Mouse (Mus musculus): ENCODE results near the gene Ankub1. TPM values are rescaled to one million over a fixed set of nuclear protein-coding genes. Genes with fewer than 3 reads are reported as not detected.

Gene Ankub1
- under 1 TPM in 1 of 2 experiments, not detected in 1; 0.14 TPM for total RNA-seq (2021)
- long read RNA-seq, experiment 1 = 0 reads
- long read RNA-seq, experiment 2 = 0 reads

DNA sequence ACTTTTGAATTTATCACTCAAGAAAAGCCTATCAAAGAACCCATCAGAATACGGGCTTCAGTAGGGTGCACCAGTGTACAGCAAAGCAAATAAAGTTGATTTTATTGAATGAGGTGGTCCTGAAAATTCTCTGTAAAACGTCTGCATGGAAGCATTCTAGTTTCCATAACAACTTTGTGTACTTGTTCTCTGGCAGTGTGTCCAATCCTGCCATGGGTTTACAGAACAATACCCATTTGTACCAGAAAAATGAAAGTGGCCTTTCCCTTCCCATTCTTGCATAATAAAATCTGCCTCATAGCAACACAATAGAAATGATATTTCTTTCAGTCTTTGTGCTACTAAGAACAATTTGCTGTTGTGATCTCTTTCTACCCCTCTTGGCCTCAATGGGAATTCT, at the start of gene Ankub1:
TSS of gene Ankub1 (minus strand) at position 81 of the 400 bp plus-strand sequence.
- DNase-seq (ENCODE audit: low spot score in 2 of 2) = no peak

DNA sequence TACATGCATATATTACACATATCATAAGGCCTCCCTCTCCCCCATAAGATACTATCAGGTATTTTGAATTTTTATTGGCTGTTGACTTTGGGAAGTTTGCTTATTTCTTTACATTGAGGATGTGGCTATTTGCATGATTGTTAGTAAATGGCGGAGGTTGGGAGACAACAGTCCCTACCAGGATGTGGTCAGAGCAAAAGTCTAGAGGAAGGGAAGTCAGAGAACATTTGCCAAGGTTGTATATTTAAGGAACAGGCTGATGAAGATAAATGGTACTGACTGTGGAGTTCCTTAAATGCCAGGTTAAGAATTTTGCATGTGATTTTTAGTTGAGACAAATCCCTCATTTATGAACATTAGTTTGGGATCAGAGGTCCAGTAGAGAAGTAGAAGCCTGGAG, 47.2 kb upstream of the Ankub1 start:
- DNase-seq (ENCODE audit: low spot score in 2 of 2) = no peak

DNA sequence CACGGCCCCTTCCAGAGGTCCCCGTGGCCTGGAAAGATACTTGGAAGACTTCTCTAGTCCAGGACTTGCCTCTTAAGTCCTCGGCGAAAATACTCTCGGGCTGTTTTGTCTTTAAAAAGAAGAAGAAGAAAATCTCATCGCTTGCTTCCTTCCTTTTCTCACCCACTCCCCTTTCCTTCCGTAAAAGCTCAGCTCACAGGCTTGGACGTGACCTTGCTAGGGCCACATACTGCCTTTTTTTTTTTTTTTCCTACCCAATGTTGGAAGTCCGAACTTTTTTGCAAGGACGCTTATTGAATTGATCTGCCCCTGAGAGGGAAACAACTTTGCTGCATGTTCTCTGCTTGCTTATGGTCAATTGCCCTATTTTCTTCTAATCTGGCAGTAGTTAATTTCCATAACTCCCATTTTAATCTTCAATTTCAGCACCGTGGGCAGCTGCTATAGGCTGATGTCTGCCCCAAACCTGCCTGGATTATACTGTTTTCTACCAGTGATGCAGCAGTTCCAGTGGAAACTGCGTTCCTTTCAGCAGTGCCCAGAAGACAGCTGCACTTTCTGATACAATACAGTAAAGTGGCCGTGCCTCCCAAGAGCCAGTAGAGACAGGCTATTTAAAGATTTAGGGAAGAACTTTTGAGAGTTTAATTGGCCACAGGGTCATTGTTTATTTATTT, 44.0 kb upstream of the Ankub1 start:
- no peak for DNase-seq (ENCODE audit: low spot score in 2 of 2)

DNA sequence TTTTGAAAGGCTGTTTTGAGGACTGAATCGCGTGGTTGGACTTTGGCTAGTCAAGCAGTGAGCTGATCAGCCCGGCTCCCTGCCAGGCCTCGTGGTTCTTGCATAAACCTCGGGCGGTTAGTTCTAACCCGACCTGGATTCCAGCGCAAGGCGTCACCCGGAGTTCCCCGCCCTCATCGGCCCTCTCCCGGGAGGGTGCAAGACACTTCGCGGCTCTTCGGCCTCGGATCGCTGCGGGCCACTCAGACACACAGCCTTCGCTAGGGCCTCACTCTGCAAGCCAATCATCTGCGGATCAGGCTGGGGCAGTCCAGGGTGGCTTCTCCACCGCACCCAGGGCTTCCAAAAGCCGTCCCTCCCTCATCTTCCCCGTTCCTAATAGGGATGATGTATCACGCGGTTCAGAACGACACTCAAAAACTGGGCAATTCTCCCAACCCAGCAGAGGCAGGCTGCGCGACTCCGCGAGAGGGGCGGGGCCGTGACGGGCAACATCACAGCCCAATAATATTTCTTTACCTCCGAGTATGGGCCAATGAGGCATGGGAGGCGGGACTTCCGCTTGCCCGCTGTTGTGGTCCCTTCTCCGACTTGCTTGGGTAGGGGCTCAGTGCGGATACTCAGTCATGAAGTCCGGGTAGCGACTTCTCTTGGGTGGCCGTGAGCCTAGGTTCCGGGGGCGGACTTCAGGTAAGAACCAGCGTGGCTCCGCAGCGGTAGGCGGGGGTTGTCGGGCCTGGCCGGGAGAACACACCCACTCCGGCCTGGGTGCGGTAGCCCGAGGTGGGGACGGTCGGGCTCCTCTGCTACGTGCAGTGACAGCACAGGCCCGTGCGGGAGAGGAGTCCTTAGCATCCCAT, 43.1 kb upstream of the Ankub1 start, which contains the start of gene Rnf13:
TSS of gene Rnf13 (plus strand) at position 552 of the 860 bp plus-strand sequence.
- peak; percentile 81 to 90 for DNase-seq (ENCODE audit: low spot score in 2 of 2)

DNA sequence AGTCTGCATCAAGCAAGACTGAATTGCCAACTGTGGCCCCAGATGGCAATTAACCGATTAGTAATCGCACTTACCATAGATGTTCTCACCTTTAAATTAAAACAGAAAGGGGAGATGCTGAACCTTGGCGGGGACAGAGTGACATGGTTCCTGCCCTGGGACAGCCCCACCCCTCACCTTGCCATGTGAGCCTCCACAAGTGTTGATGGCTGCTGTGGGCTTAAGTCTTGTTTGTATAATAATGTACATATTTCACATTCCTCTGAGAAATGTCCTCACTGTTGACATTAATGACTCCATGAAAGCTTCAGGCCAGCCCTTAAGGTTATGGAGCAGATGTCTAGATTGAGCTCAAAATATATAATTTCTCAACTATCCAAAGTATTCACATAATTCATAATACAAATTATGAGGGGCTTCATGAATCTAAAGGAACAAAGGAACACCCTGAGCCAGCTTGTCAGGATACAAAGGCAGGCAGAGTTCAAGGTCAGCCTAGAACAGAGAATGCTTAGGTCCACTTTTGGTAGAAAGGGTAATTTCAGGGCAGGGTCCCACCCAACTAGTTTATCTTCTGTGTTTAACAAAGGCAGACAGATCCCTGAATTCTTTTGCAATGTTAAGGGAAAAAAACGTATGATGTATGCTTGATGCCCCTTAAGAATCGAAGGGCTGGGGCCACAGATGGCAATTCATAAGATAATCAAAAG, 39.8 kb upstream of the Ankub1 start:
- no peak for DNase-seq (ENCODE audit: low spot score in 2 of 2)

DNA sequence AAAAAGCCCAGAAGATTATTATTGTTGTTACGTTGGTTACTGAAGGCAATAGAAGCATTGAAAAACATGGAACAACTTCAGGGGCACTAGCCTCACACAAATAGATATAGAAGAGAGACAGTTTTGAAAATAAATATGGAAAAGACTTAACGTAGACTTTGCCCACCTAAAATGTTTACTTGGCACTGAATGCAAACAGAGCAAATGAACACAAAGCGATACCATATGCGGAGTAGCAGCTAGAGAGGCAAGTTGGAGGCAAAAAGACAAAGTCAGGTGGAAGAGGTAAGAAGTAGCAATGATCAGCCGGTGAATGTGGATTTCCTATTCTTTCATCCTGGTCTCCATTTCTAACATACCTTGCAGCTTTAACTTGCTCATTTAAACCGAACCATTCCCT, 21.6 kb upstream of the Ankub1 start:
- DNase-seq (ENCODE audit: low spot score in 2 of 2) = no peak

DNA sequence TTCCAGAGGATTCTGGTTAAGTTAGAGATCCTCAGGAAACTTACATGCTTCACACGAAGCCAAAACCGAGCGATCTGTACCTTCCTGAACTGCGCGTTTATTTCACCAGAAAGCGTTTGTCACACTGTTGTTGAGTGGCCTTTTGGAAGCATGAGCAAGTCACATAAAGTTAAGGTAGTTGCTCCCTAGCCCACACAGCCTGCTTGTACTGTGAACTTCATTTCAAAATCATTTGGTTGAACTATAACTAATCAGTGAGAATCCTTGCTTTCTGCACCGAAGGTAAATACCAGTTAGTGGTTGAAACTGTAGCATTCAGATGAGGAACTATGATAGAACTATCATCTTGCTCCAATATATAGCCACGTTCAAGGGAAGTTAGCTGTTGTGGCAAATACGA, 4.2 kb upstream of the Ankub1 start:
- DNase-seq (ENCODE audit: low spot score in 2 of 2) = no peak

DNA sequence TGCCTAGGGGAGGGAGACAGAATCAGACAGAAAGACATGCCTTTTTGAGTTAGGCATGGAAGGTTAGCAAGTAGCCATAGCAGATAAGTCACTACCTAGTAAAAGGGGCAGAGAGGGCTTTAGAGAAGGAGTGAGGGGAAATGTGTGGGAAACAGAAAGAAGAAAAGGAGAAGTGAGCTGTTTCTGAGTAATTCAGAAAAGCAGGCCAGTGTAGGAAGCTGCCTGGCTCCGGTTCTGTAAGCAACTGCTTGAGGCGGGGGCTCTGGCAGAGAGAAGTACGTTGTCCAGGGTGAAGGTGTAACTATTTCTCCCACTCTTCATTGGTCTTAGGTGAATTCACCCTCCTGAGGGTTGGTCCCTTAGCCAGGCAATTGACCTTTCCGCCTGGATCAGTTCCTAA, 3.6 kb upstream of the Ankub1 start:
- no peak for DNase-seq (ENCODE audit: low spot score in 2 of 2)

DNA sequence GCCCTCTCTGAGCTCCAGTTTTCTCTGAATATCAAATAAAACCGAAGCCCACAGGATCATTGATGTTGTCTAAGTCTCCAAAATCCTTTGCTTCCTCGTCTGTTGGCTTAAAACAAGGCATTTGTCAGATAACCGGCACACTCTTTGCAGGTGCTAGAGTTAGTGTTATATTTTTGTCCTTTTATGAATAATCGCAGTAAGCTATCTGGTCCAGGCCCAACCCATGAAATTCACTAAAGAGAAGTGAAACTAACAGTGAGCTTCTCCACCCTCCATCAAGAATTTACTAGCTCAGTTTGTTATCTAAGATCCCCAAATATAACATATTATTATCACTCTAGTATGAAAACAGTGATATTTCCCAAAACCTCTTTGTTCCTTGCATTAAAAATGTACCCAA, 827 bp downstream of the Ankub1 start:
- DNase-seq (ENCODE audit: low spot score in 2 of 2) = no peak

DNA sequence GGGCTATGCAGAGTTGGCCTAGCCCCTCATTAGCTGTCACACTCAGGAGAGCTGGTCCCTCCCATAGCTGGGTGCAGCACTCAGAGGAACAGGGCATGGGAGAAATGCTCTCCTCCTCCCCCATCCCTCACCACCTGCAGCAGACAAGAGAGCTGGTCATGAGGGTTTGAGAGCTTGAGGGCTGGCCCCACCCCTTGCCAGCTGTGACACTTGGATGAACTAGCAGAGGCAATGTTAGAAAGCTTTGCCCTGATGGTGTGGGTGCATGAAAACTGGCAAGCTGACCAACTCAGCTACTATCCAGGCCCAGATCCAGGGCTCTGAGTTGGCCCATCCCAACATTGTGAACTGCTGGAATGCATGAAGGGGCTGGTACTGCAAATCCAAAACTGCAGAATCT, 14.8 kb downstream of the Ankub1 start:
- DNase-seq (ENCODE audit: low spot score in 2 of 2) = no peak

DNA sequence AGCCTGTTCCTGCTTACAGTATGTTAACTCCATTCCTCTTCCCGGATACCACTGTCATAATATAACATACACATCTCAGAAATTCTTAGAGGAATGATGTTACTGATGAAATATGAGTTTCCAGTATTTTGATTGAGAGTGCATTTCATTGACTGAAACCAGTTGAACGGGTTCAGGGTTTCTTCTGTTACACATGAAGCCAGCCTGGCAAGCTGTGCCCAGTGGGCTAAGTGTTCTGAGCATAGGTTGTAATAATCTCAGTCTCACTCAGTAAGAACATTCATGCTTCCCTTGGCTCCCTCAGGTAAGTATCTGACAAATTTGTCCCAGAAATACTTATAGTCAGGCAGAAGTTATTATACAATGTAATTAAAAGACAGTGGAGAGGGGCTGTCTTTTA, 18.5 kb downstream of the Ankub1 start:
- DNase-seq (ENCODE audit: low spot score in 2 of 2) = no peak

DNA sequence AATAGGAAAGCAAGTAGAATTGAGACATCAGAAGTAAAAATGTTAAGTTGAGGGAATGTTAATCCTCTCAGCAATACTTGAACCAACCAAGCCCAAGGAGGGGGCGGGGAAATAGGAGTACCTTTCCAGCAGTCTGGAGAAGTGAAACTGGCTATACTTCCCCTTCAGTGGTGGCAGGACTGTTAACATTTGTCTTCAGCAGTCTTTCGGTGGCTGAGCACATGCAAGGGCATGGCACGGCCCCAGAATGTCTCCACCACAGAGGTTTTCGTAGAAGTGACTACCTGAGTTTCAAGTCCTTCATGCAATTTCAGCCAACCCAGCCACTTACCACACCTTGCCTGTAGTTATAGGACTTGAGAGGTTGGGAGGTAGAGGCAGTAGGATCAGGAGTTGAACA, 19.0 kb downstream of the Ankub1 start:
- DNase-seq (ENCODE audit: low spot score in 2 of 2) = no peak

DNA sequence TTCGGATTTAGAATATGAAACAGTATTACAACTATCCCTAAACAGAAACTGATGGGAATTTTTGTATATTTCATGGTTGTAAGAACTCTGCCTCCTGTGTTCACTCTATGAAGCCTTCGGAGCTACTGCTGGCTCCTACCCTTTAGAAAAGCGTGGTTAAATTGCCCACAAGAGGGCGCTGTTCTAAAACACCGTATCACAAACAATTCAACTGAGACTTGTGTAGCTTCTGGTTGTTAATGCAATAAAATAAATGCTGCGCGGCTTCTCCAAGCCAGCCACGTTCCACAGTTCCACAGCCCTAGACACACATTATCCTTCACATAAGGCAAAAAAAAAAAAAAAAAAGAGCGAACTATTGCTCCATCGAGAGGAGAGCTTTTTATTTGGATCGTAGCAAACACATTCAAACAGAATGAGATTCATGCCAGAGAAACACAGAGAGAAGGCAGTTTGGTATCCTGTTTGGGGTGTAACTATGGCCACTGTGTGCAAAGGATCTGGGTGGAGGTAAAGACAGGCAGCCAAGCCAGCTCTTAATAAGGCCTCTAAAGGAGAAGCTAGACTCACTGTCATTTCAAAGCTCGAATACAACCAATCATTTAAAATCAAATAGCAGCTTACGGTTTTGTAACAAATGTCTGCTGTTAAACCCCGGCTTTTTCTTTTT, 25.4 kb downstream of the Ankub1 start:
- DNase-seq (ENCODE audit: low spot score in 2 of 2) = peak in 1 of 2 experiments; percentile 34

DNA sequence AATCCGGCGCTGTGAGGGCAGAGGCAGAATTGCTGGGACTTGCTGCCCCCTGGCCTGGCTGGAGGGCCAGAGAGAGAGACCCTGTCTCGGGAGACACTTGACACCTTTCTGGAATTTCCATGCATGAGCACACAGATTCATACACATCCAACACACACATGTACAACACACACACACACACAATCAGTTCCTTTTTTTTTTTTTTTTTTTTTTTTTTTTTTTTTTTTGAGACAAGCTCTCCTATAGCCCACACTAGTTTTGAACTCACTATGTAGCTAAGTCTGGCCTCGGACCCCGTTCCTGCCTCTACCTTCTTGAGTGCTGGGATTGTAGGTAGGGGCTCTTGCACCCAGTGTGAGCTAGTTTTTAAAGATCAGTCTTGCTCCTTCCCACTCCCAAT, 26.7 kb downstream of the Ankub1 start:
- no peak for DNase-seq (ENCODE audit: low spot score in 2 of 2)

DNA sequence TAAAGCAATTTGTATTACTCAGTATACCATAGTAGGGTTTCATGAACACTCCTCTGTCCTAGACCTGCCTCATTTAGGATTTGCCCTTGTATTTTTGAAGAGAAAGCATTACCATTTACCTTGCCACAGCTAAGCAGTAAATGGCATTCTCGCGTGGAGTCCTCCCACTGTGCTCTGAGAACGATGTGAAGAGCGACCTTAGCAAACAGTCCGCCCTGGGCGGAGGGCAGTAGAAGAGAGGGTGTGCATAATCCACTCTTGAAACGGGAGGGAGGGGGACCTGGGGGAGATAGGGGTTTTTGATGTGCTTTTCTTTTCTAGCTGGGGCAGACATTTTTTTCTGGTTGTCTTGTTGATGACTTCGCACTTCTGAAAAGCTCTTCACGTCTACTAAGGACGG, 27.9 kb downstream of the Ankub1 start:
- no peak for DNase-seq (ENCODE audit: low spot score in 2 of 2)

DNA sequence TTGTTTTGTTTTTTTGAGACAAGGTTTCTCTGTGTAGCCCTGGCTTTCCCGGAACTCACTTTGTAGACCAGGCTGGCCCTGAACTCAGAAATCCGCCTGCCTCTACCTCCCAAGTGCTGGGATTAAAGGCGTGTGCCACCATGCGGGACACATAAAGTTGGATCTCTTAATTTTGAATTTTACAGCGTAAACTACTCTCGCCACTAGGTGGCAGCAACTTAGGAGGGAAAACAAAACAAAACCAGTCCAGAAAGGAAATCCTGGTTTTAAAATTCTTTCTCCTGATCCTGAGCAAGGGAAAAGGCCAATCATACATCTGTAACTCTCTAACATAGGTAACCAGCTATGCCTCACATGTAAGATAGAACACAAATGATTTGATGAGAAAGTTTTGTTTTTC, 28.9 kb downstream of the Ankub1 start:
- no peak for DNase-seq (ENCODE audit: low spot score in 2 of 2)

DNA sequence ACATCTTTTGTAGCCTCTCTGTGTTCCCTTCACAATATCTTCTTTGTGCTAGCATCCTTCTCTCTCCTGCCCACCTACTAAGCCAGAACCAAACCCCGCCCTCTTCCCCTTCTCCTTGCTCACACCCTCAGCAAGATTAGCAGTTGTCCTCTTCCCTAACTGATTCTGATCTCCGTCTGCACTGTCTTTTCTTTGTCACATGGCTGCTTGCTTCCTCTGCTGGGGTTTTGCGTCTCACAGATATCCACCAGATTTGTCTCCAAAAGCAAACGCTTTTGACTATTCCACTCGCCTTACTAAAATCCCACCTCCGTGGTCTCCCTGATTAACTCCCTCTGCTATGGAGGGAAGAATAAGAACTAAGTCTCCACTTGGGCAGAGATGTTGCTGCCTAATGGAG, 34.0 kb downstream of the Ankub1 start:
- no peak for DNase-seq (ENCODE audit: low spot score in 2 of 2)

DNA sequence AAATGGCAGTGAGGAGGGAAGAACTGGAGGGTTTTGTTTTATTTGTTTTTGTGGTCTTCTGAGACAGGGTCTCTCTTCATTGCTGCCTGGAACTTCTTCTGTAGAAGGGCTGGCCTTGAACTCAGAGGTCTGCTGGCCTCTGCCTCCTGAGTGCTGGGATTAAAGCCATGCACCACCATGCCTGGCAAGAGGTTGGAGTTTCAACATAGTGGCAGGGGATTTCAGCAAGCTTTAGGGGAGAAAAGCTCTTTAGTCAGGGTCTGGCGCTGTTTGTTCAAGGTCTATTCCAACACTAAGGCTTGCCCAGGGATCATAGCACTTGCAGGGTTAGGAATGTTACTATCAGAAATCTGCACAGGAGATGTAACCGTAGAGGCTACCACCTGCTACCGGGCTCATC, 39.0 kb downstream of the Ankub1 start:
- DNase-seq (ENCODE audit: low spot score in 2 of 2) = no peak

DNA sequence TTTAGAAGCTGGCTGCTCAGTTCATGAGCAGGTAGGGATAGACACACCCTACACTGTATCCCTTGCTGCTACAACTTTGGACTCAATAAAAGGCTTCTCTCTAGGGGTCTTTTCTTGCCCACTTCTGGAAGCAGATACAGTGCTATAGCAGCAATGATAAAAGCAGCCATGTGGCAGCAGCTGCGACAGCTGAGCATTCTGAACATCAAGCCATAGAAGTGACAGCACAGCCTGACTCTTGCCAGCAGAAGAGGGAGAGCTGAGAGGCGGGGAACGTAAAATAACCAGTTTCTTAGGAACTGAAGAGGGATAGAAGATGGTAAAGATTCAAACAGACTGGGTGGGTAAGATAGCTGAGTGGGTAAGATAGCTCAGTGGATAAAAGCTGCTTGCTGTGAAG, 40.1 kb downstream of the Ankub1 start:
- no peak for DNase-seq (ENCODE audit: low spot score in 2 of 2)

DNA sequence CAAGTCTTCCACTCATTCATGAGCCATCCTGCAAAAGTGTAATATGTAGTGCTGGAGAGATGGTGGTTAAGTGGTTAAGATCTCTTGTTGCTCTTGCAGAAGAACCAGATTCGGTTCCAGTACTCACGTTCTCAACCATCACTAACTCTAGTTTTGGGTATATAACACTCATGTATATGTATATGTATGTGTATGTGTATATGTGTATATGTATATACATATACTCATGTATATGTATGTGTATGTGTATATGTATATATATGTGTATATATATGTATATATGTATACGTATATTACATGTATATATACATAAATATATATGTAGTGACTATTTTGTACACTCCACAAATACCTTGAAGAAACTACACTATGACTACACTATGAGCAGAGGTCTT, 40.7 kb downstream of the Ankub1 start:
- no peak for DNase-seq (ENCODE audit: low spot score in 2 of 2)

DNA sequence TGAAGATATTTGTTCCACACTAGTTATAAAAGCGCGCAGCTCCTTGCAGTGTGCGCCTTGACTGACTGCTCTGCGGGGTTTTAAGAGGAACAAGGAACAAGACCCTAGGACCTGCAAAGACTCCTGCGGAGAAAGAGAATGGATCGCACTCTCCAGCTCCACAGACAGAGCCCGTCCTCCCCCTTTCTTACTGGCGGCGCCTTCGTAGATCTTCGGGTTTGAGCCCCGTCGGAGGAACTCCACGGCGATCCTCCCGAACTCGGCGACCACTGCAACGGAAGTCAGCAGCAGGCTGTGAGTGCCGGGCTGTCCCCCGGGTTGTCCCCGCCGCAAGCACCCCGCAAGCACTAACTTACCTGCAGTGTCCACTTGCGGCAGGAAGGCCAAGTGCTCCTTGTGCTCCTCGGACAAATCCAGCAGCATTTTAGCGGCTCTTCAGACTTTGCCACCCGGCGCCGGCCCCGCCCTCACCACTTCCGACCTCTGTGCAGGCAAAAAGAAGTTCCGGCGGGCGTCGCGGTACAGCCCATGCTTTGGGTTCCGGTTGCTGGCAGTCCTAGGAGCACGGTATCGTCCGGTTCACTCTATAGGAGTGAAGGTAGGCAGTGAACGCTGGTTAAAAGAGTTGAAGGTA, 41.3 kb downstream of the Ankub1 start, which contains the start of gene Commd2:
TSS of gene Commd2 (minus strand) at position 485 of the 634 bp plus-strand sequence.
- DNase-seq (ENCODE audit: low spot score in 2 of 2) = peak; percentile 78 to 81
